Mouse (Mus musculus) heart, embryonic 14.5 days (tissue): ENCODE data around the gene Ctdsp1. TPM values are rescaled to one million over a fixed set of nuclear protein-coding genes. Genes with fewer than 3 reads are reported as not detected.

Experiments
- ATAC-seq: fragments of 200-750 bp; cut with Nextera tagmentation; 2 replicates; pipeline ENCODE4 v1.8.0; 2017; ENCODE audit warnings: low read depth, moderate TSS enrichment; ENCODE audit not compliant: insufficient number of reproducible peaks, insufficient read depth, low FRiP score
- H3K27ac ChIP-seq, 2 experiments: fragments of 200-500 bp in 1 of 2; fragments of 300-500 bp in 1 of 2; sonication (generic) in 1 of 2; replicated peaks in 1 of 2; 2 replicates each; pipeline ENCODE4 v1.5.1; 2012 to 2014; ENCODE audit warnings: low read depth in 2 of 2, low read length in 2 of 2, control low read depth in 1 of 2, mild to moderate bottlenecking in 1 of 2, mixed read lengths in 1 of 2; ENCODE audit not compliant: control insufficient read depth in 1 of 2, insufficient read depth in 1 of 2
- H3K27me3 ChIP-seq: fragments of 300-500 bp; sonication (generic); 2 replicates; pipeline ENCODE4 v1.6.1; 2014; ENCODE audit warnings: mild to moderate bottlenecking, low read length, control low read depth; ENCODE audit not compliant: control insufficient read depth, insufficient read depth
- H3K36me3 ChIP-seq: fragments of 300-500 bp; sonication (generic); 2 replicates; pipeline ENCODE4 v1.6.1; 2014; ENCODE audit warnings: mild to moderate bottlenecking, control low read depth, low read length, mixed read lengths; ENCODE audit not compliant: control insufficient read depth, insufficient read depth
- H3K4me1 ChIP-seq, 2 experiments: fragments of 200-500 bp in 1 of 2; fragments of 300-500 bp in 1 of 2; sonication (generic) in 1 of 2; 2 replicates each; pipeline ENCODE4 v1.6.1; 2012 to 2014; ENCODE audit warnings: low read length in 2 of 2, control low read depth in 1 of 2, mixed read lengths in 1 of 2; ENCODE audit not compliant: control insufficient read depth in 2 of 2, insufficient read depth in 2 of 2
- H3K4me2 ChIP-seq: fragments of 300-500 bp; sonication (generic); 2 replicates; pipeline ENCODE4 v1.6.1; 2014; ENCODE audit warnings: mild to moderate bottlenecking, low read length
- H3K4me3 ChIP-seq, 2 experiments: fragments of 200-500 bp in 1 of 2; fragments of 300-500 bp in 1 of 2; sonication (generic) in 1 of 2; 2 replicates each; pipeline ENCODE4 v1.5.1; 2012 to 2014; ENCODE audit warnings: low read length in 2 of 2, mild to moderate bottlenecking in 2 of 2, control low read depth in 1 of 2, low read depth in 1 of 2, moderate library complexity in 1 of 2; ENCODE audit not compliant: control insufficient read depth in 1 of 2, insufficient read depth in 1 of 2
- H3K9ac ChIP-seq: fragments of 300-500 bp; sonication (generic); 2 replicates; pipeline ENCODE4 v1.6.1; 2014; ENCODE audit warnings: mild to moderate bottlenecking, low read length
- H3K9me3 ChIP-seq: fragments of 300-500 bp; sonication (generic); 2 replicates; pipeline ENCODE4 v1.6.1; 2016; ENCODE audit warnings: low read length, control low read depth; ENCODE audit not compliant: control insufficient read depth
- WGBS: fragments of 180-500 bp; shearing (Covaris S2); extraction: QIAGEN DNeasy Blood & Tissue Kit; methylation state at CpG from one replicate; pipeline ENCODE4 v1.1.7; 2014; 5-methylcytosine and 5-hydroxymethylcytosine counted together
- polyA plus RNA-seq: library from polyadenylated mRNA; unstranded; fragments of >200 nt; fragmentation: Nextera tagmentation; extraction: Ambion mirVana; gene quantifications from 2 replicates; pipeline ENCODE4 v1.2.1, GENCODE M21; 2014

Gene Ctdsp1
- polyA plus RNA-seq, 1 experiment from 2014 or later: 67.3 TPM

- peaks cover 3 to 9% of the 10 kb centered on the region in 2 experiments; a peak in 1 of 4 replicates for H3K4me1 ChIP-seq
- 6% methylated on average over 33 of the region's 34 CpGs for WGBS
Measured at GRCm38 (mm10) chr1:74367886-74368645, 23.2 kb upstream of the Ctdsp1 start.

GRCm38 (mm10) chr1:74370040-74370439, 21.3 kb upstream of the Ctdsp1 start:
- Histone ChIP-seq H3K9ac (no peak overlapping the region), H3K36me3 (no peaks in the 10 kb centered on the region), H3K27ac (no peak overlapping the region), H3K9me3 (no peaks in the 10 kb centered on the region), H3K4me2 (no peak overlapping the region), H3K4me3 (no peak overlapping the region), H3K27me3 (no peaks in the 10 kb centered on the region), H3K4me1 (peaks cover 5 to 11% of the 10 kb centered on the region in 2 experiments; a peak in 2 of 4 replicates)
- WGBS: 38% methylated on average over 4 of the region's 4 CpGs
- no peak for ATAC-seq

More at GRCm38 (mm10) chr1:74367886-74368645, 23.2 kb upstream of the Ctdsp1 start:
- H3K4me2 ChIP-seq: peak overlapping the region; percentile 81
- H3K36me3 ChIP-seq: no peaks in the 10 kb centered on the region
- peak; percentile 55 for ATAC-seq
- H3K9me3 ChIP-seq: no peaks in the 10 kb centered on the region
- peak overlapping the region; percentile 40 to 42 for H3K4me3 ChIP-seq
- no peak overlapping the region; a peak in 1 of 4 replicates for H3K27ac ChIP-seq
- no peaks in the 10 kb centered on the region for H3K27me3 ChIP-seq
- peak overlapping the region; percentile 54 for H3K9ac ChIP-seq

- Histone ChIP-seq H3K36me3 (no peaks in the 10 kb centered on the region), H3K4me2 (no peak overlapping the region), H3K27me3 (no peaks in the 10 kb centered on the region), H3K4me3 (no peak overlapping the region), H3K4me1 (peaks cover 5 to 6% of the 10 kb centered on the region in 2 experiments; a peak in 2 of 4 replicates), H3K9me3 (no peaks in the 10 kb centered on the region), H3K27ac (no peak overlapping the region), H3K9ac (no peak overlapping the region)
- no peak for ATAC-seq
- 64% methylated on average over 4 of the region's 4 CpGs for WGBS
Measured at GRCm38 (mm10) chr1:74373372-74373771, 17.9 kb upstream of the Ctdsp1 start.

GRCm38 (mm10) chr1:74374980-74375379, 16.3 kb upstream of the Ctdsp1 start, which contains the start of gene Slc11a1:
TSS of gene Slc11a1 (plus strand) at chr1:74375195.
- Histone ChIP-seq H3K4me2 (no peak within 1 kb of the TSS), H3K36me3 (no peaks in the 10 kb centered on the region), H3K9me3 (no peaks in the 10 kb centered on the region), H3K27me3 (no peaks in the 10 kb centered on the region), H3K4me1 (peaks cover 5 to 6% of the 10 kb centered on the region in 2 experiments; a peak in 2 of 4 replicates), H3K9ac (no peak within 1 kb of the TSS), H3K27ac (no peak within 1 kb of the TSS), H3K4me3 (no peak within 1 kb of the TSS)
- 71% methylated on average over 8 of the region's 8 CpGs for WGBS
- no peak for ATAC-seq

GRCm38 (mm10) chr1:74375561-74375960, 15.7 kb upstream of the Ctdsp1 start:
- 74% methylated on average over 10 of the region's 10 CpGs for WGBS
- Histone ChIP-seq H3K4me1 (peaks cover 5 to 6% of the 10 kb centered on the region in 2 experiments; a peak in 2 of 4 replicates), H3K27me3 (no peaks in the 10 kb centered on the region), H3K4me2 (no peak overlapping the region), H3K36me3 (no peaks in the 10 kb centered on the region), H3K4me3 (no peak overlapping the region), H3K9me3 (no peaks in the 10 kb centered on the region), H3K9ac (no peak overlapping the region), H3K27ac (no peak overlapping the region)
- no peak for ATAC-seq

GRCm38 (mm10) chr1:74376396-74376795, 14.9 kb upstream of the Ctdsp1 start:
- no peak for ATAC-seq
- Histone ChIP-seq H3K4me2 (no peak overlapping the region), H3K9ac (no peak overlapping the region), H3K9me3 (no peaks in the 10 kb centered on the region), H3K27ac (no peak overlapping the region), H3K4me1 (peaks cover 5 to 6% of the 10 kb centered on the region in 2 experiments; a peak in 2 of 4 replicates), H3K27me3 (no peaks in the 10 kb centered on the region), H3K36me3 (no peaks in the 10 kb centered on the region), H3K4me3 (no peak overlapping the region)
- 78% methylated on average over 4 of the region's 4 CpGs for WGBS

- ATAC-seq: no peak
- 79% methylated on average over 7 of the region's 7 CpGs for WGBS
Measured at GRCm38 (mm10) chr1:74379058-74379504, 12.2 kb upstream of the Ctdsp1 start.

More at GRCm38 (mm10) chr1:74379058-74379504, 12.2 kb upstream of the Ctdsp1 start:
- H3K4me1 ChIP-seq: peaks cover 5 to 6% of the 10 kb centered on the region in 2 experiments; a peak in 2 of 4 replicates
- no peak overlapping the region for H3K4me2 ChIP-seq
- no peaks in the 10 kb centered on the region for H3K36me3 ChIP-seq
- no peak overlapping the region for H3K4me3 ChIP-seq
- H3K27ac ChIP-seq: no peak overlapping the region
- no peaks in the 10 kb centered on the region for H3K27me3 ChIP-seq
- H3K9ac ChIP-seq: no peak overlapping the region
- no peaks in the 10 kb centered on the region for H3K9me3 ChIP-seq
